Mouse (Mus musculus) lung, adult 2 months (tissue): ENCODE results near the gene Cers6.

ENCODE experiments used
- CTCF ChIP-seq: fragments of 200-500 bp; IDR thresholded peaks from 2 replicates; pipeline ENCODE4 v1.5.1; 2011; ENCODE audit warnings: mild to moderate bottlenecking, low read length, control low read depth; ENCODE audit not compliant: insufficient read depth
- POLR2A ChIP-seq: fragments of 200-500 bp; IDR thresholded peaks from 2 replicates; pipeline ENCODE4 v1.6.1; 2011; ENCODE audit warnings: low read depth, mild to moderate bottlenecking, control low read depth, low read length, borderline replicate concordance; ENCODE audit errors: extremely low read depth

GRCm38 (mm10) chr2:68989117-68989516 lies 127.9 kb downstream of the Cers6 start:
- TF ChIP-seq CTCF (no peak), POLR2A (no peak)
